In genomic region chr13:93792945-93793642, GRCm38 (mm10) we compare ENCODE assay signal across 8 mouse cellular contexts. TPM values are rescaled to one million over a fixed set of nuclear protein-coding genes. Genes with fewer than 3 reads are reported as not detected.
A peak's percentile ranks its signal among the peaks of the same experiment; 100 is the strongest.
DNase-seq lines count a peak whose midpoint lies in the region; ATAC-seq and TF ChIP-seq lines count a peak whose summit lies in the region.

No protein-coding gene starts in this region.

- peak; percentile 60 for TF ChIP-seq RAD21 in MEL (IDR thresholded peaks at IDR 0.05; ENCODE audit: low read depth, low read length)

- peak in 1 of 3 experiments; percentile 46; a peak in 2 of 6 replicates for TF ChIP-seq CTCF in MEL (IDR thresholded peaks at IDR 0.05 in 2 of 3, conservative IDR thresholded peaks at IDR 0.05 in 1 of 3; ENCODE audit: control insufficient read depth in 1 of 3, insufficient read depth in 1 of 3, low read depth in 2 of 3, low read length in 3 of 3, poor library complexity in 1 of 3, severe bottlenecking in 1 of 3)
- peak; percentile 48 for TF ChIP-seq CTCF in liver, postnatal 0 days (IDR thresholded peaks at IDR 0.05; ENCODE audit: low read depth)

- no peaks in the 10 kb centered on the region; a peak in 1 of 4 replicates for H3K27me3 ChIP-seq in MEL (ENCODE audit: control insufficient read depth in 1 of 2, insufficient read depth in 2 of 2, low read length in 2 of 2)
- H3K27me3 ChIP-seq in forebrain, embryonic 13.5 days: no peaks in the 10 kb centered on the region
- H3K27me3 ChIP-seq in liver, postnatal 0 days (ENCODE audit: insufficient read depth, low read length): no peaks in the 10 kb centered on the region

- no peak for DNase-seq in frontal cortex, postnatal 14 days (ENCODE audit: low spot score in 2 of 2)
- peak; percentile 9 for DNase-seq in MEL (ENCODE audit: low read depth, low spot score)
- DNase-seq in kidney, adult 11 months: peak; percentile 64
- peak; percentile 39 for DNase-seq in liver, postnatal 0 days
- DNase-seq in retina, postnatal 7 days (ENCODE audit: low read depth, low spot score): peak; percentile 47
- no peak for DNase-seq in testis, postnatal 10 days (ENCODE audit: low spot score)

- H3K9me3 ChIP-seq in MEL (replicated peaks; ENCODE audit: insufficient read depth, low read length): no peaks in the 10 kb centered on the region
- no peaks in the 10 kb centered on the region for H3K9me3 ChIP-seq in forebrain, embryonic 13.5 days (replicated peaks)
- H3K9me3 ChIP-seq in liver, postnatal 0 days (ENCODE audit: low read length): no peaks in the 10 kb centered on the region

- no peak overlapping the region for H3K4me2 ChIP-seq in forebrain, embryonic 13.5 days
- no peak overlapping the region for H3K4me2 ChIP-seq in liver, postnatal 0 days (ENCODE audit: low read depth, low read length)

- no peak overlapping the region for H3K27ac ChIP-seq in MEL (ENCODE audit: control insufficient read depth, low read depth, low read length)
- H3K27ac ChIP-seq in forebrain, embryonic 13.5 days: no peak overlapping the region
- no peak overlapping the region for H3K27ac ChIP-seq in liver, postnatal 0 days (ENCODE audit: low read depth)

- no peaks in the 10 kb centered on the region for H3K4me1 ChIP-seq in MEL (ENCODE audit: control insufficient read depth in 1 of 2, insufficient read depth in 2 of 2, low read length in 2 of 2)
- H3K4me1 ChIP-seq in forebrain, embryonic 13.5 days: no peaks in the 10 kb centered on the region
- no peaks in the 10 kb centered on the region for H3K4me1 ChIP-seq in liver, postnatal 0 days (ENCODE audit: insufficient read depth)

- no peak overlapping the region for H3K4me3 ChIP-seq in MEL (ENCODE audit: control insufficient read depth in 1 of 2, insufficient read depth in 1 of 2, low read depth in 2 of 2, low read length in 2 of 2)
- H3K4me3 ChIP-seq in forebrain, embryonic 13.5 days: no peak overlapping the region
- H3K4me3 ChIP-seq in liver, postnatal 0 days (ENCODE audit: low read depth, low read length): no peak overlapping the region

- TF ChIP-seq EP300 in MEL (IDR thresholded peaks at IDR 0.05; ENCODE audit: low read depth in 1 of 2, low read length in 2 of 2): no peak
- TF ChIP-seq EP300 in liver, postnatal 0 days (IDR thresholded peaks at IDR 0.05; ENCODE audit: low read depth): no peak

- no peak overlapping the region for H3K9ac ChIP-seq in MEL (ENCODE audit: control insufficient read depth, low read depth, low read length, poor library complexity, severe bottlenecking)
- H3K9ac ChIP-seq in forebrain, embryonic 13.5 days: no peak overlapping the region
- no peak overlapping the region for H3K9ac ChIP-seq in liver, postnatal 0 days (replicated peaks)

- no peaks in the 10 kb centered on the region for H3K36me3 ChIP-seq in MEL (ENCODE audit: control insufficient read depth in 1 of 2, insufficient read depth in 2 of 2, low read length in 2 of 2)
- no peaks in the 10 kb centered on the region for H3K36me3 ChIP-seq in forebrain, embryonic 13.5 days (ENCODE audit: poor library complexity, severe bottlenecking)
- 0 out of 2 replicates have a peak, but pooled peaks cover 2% of the 10 kb centered on the region for H3K36me3 ChIP-seq in liver, postnatal 0 days (replicated peaks; ENCODE audit: insufficient read depth, low read length)

- ATAC-seq in frontal cortex, adult (ENCODE audit: low TSS enrichment): peak; percentile 70
- ATAC-seq in forebrain, embryonic 13.5 days: peak; percentile 85
- peak; percentile 96 for ATAC-seq in liver, postnatal 0 days

- WGBS in forebrain, embryonic 13.5 days: 53% methylated on average over 11 of the region's 11 CpGs
- 48% methylated on average over 11 of the region's 11 CpGs for WGBS in liver, postnatal 0 days (ENCODE audit: insufficient replicate concordance)

- TF ChIP-seq POLR2A in MEL (IDR thresholded peaks at IDR 0.05; ENCODE audit: control insufficient read depth in 1 of 2, insufficient read depth in 1 of 2, low read depth in 1 of 2, low read length in 2 of 2, poor library complexity in 1 of 2): no peak

- no peaks in the 10 kb centered on the region for H3K79me2 ChIP-seq in MEL (ENCODE audit: control insufficient read depth, insufficient read depth, low read length, poor library complexity)

TF ChIP-seq in MEL, 35 proteins besides CTCF, POLR2A, EP300 and RAD21:
- TF ChIP-seq NELFE (IDR thresholded peaks at IDR 0.05; ENCODE audit: low read depth, low read length) (no peak), ZC3H11A (IDR thresholded peaks at IDR 0.05; ENCODE audit: low read depth, low read length) (peak; percentile 24; the same call in 1 of the 2 replicates), SMC3 (IDR thresholded peaks at IDR 0.05; ENCODE audit: low read depth, low read length) (peak; percentile 41)
TF ChIP-seq in MEL: peak in this region for 2.

RNA-seq across cellular contexts. Expression of gene Arsb, which starts 21.7 kb away (rescaled TPM):
- 0.04 TPM in 1 of 2 replicates, not detected in the other for total RNA-seq in MEL (2012; rRNA removed)
- under 1 TPM in 1 of 2 experiments, not detected in 1; 0.07 TPM for polyA plus RNA-seq in MEL (2012; ENCODE audit: insufficient read depth in 1 of 2, insufficient read length in 2 of 2, low read depth in 1 of 2, low replicate concordance in 2 of 2, missing spikeins in 1 of 2)
- polyA plus RNA-seq in forebrain, embryonic 13.5 days (2015; fragmentation: Nextera tagmentation; extraction: Ambion mirVana): 4.6 and 6.1 TPM in 2 replicates
- 3.3 and 4.1 TPM in 2 replicates for polyA plus RNA-seq in liver, postnatal 0 days (2015; fragmentation: Nextera tagmentation; extraction: Ambion mirVana)

Comparison
In these comparisons a context has a peak if more than half of its experiments do, and no peak if none do; other contexts are left out.
1. DNase-seq: peak in MEL (single experiment), kidney, adult 11 months (single experiment), liver, postnatal 0 days (single experiment) and retina, postnatal 7 days (single experiment); none in frontal cortex, postnatal 14 days (0 of 2) and testis, postnatal 10 days (single experiment).
2. Peak in every context shown above with its lines, with median percentiles within 50 percentile points of each other: ATAC-seq.